Mouse (Mus musculus): ENCODE measurements at regions not wholly inside any gene's neighbourhood (a gene's known extent, or its start where the extent isn't known, plus 50 kb on each side); places are given as distances from the start of the nearest gene placed in this dataset.

DNA sequence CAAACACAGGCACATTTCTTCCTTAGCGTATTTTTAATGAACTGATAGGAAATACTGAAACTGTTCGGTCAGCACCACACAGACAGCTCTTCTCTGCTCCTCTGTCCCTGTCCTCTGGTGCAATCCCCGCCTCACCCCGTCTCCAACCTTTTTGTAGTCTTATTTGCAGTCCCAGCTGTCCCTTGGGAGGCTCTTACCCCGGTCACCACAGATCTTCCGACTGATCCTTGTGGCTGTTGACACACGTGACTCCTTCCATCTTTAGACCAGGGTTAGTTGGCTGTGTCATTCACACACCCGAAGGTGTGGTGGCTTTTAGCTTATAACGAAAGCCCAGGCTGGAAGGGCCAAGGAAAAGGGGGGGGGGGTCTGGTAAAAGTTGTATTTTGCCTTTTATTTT is 56.4 kb downstream of the Cyp26a1 start:
- no peaks in the 10 kb centered on the region for H3K36me3 ChIP-seq (ENCODE audit: control insufficient read depth, insufficient read depth, low read length)
- 81% methylated on average over 9 of the region's 9 CpGs for WGBS
- ATAC-seq (replicated peaks; ENCODE audit: low FRiP score) (no peak), DNase-seq (ENCODE audit: low spot score) (no peak)
- no peaks in the 10 kb centered on the region for H3K9me3 ChIP-seq (ENCODE audit: control insufficient read depth, low read length)
- H3K9ac ChIP-seq (ENCODE audit: low read depth, low read length) = no peak overlapping the region
- H3K4me1 ChIP-seq (replicated peaks; ENCODE audit: control insufficient read depth, insufficient read depth, low read length) = no peaks in the 10 kb centered on the region
- no peak overlapping the region for H3K27ac ChIP-seq (ENCODE audit: low read depth, low read length)
- no peaks in the 10 kb centered on the region for H3K27me3 ChIP-seq (replicated peaks; ENCODE audit: control insufficient read depth, insufficient read depth, low read length)
- no peak overlapping the region for H3K4me2 ChIP-seq
- H3K4me3 ChIP-seq (ENCODE audit: low read depth, low read length) = no peak overlapping the region

DNA sequence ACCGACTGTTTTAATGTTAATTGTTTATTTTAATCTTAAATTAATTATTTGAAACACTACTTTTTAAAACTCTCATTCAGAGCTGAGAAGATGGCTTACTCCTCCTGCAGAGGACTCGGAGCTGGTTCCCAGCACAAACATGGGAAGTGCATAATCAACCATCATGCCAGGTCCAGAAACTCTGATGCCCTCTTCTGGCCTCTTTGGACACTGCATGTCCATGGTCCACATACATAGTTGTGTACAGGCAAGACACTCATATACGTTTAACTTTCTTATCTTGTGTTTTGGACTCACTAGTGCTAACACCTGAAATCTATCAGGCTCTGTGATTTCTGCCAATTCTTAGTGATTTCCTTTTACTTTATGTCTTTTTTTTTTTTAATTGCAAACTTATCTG is 57.8 kb downstream of the Cyp26a1 start:
- Histone ChIP-seq H3K27me3 (replicated peaks; ENCODE audit: control insufficient read depth, insufficient read depth, low read length) (no peaks in the 10 kb centered on the region), H3K4me2 (no peak overlapping the region), H3K4me3 (ENCODE audit: low read depth, low read length) (no peak overlapping the region), H3K4me1 (replicated peaks; ENCODE audit: control insufficient read depth, insufficient read depth, low read length) (no peaks in the 10 kb centered on the region), H3K27ac (ENCODE audit: low read depth, low read length) (no peak overlapping the region), H3K9me3 (ENCODE audit: control insufficient read depth, low read length) (no peaks in the 10 kb centered on the region), H3K36me3 (ENCODE audit: control insufficient read depth, insufficient read depth, low read length) (no peaks in the 10 kb centered on the region), H3K9ac (ENCODE audit: low read depth, low read length) (no peak overlapping the region)
- 72% methylated on average over 3 of the region's 3 CpGs for WGBS
- DNase-seq (ENCODE audit: low spot score) (no peak), ATAC-seq (replicated peaks; ENCODE audit: low FRiP score) (no peak)

DNA sequence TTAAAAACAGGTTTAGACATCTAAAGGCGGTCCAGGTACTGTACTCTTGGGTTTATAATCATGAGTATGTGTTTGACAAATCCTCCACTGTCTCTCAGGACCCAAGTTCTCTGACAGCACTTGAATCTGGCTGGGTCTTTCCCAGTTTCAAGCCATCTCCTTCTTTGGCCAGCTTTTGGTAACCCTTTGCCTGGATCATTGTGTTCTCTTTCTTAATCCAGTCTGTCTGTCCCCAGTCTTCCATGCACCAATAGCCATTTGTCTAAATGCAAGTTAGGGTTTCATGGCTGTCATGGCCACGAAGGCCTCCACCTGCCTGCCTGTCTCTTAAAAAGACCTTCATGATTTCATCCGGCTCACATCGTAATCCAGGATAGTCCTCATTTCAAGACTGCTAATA is 71.8 kb downstream of the Cyp26a1 start:
- H3K9me3 ChIP-seq (ENCODE audit: control insufficient read depth, low read length) = no peaks in the 10 kb centered on the region
- no peak for DNase-seq (ENCODE audit: low spot score)
- no peak overlapping the region for H3K4me2 ChIP-seq
- H3K27ac ChIP-seq (ENCODE audit: low read depth, low read length) = no peak overlapping the region
- H3K4me3 ChIP-seq (ENCODE audit: low read depth, low read length) = no peak overlapping the region
- H3K36me3 ChIP-seq (ENCODE audit: control insufficient read depth, insufficient read depth, low read length) = no peaks in the 10 kb centered on the region
- H3K4me1 ChIP-seq (replicated peaks; ENCODE audit: control insufficient read depth, insufficient read depth, low read length) = no peaks in the 10 kb centered on the region
- no peak overlapping the region for H3K9ac ChIP-seq (ENCODE audit: low read depth, low read length)
- no peaks in the 10 kb centered on the region for H3K27me3 ChIP-seq (replicated peaks; ENCODE audit: control insufficient read depth, insufficient read depth, low read length)
- WGBS = 84% methylated on average over 4 of the region's 4 CpGs
- no peak for ATAC-seq (replicated peaks; ENCODE audit: low FRiP score)

- Histone ChIP-seq H3K9ac (ENCODE audit: low read depth, low read length) (no peak overlapping the region), H3K4me3 (ENCODE audit: low read depth, low read length) (no peak overlapping the region), H3K4me2 (no peak overlapping the region), H3K9me3 (ENCODE audit: control insufficient read depth, low read length) (no peaks in the 10 kb centered on the region), H3K27ac (ENCODE audit: low read depth, low read length) (no peak overlapping the region), H3K4me1 (replicated peaks; ENCODE audit: control insufficient read depth, insufficient read depth, low read length) (no peaks in the 10 kb centered on the region), H3K36me3 (ENCODE audit: control insufficient read depth, insufficient read depth, low read length) (no peaks in the 10 kb centered on the region), H3K27me3 (replicated peaks; ENCODE audit: control insufficient read depth, insufficient read depth, low read length) (no peaks in the 10 kb centered on the region)
- DNase-seq (ENCODE audit: low spot score) (no peak), ATAC-seq (replicated peaks; ENCODE audit: low FRiP score) (no peak)
- WGBS = 78% methylated on average over 6 of the region's 6 CpGs
Measured at GRCm38 (mm10) chr19:37771956-37772355, 74.4 kb downstream of the Cyp26a1 start.

DNA sequence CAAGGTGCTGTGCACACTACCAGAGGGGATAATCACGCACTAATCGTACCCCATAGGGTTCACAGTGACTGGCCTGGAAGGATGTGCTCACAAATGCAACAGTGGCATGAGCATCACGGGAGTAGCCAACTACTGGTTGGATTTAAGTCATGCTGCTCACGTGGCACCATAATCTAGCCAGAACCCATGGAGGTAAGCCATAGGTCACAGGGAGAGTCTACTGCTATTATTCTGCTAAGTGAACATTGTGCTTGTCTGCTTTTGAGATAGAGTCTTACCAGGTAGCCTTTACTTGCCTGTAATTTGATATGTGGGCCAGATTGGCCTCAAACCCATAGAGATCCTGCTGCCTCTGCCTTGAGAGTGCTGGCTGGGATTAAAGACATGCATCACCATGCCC is 77.0 kb downstream of the Cyp26a1 start:
- Histone ChIP-seq H3K4me3 (ENCODE audit: low read depth, low read length) (no peak overlapping the region), H3K4me1 (replicated peaks; ENCODE audit: control insufficient read depth, insufficient read depth, low read length) (no peaks in the 10 kb centered on the region), H3K4me2 (no peak overlapping the region), H3K27ac (ENCODE audit: low read depth, low read length) (no peak overlapping the region), H3K9me3 (ENCODE audit: control insufficient read depth, low read length) (no peaks in the 10 kb centered on the region), H3K27me3 (replicated peaks; ENCODE audit: control insufficient read depth, insufficient read depth, low read length) (no peaks in the 10 kb centered on the region), H3K36me3 (ENCODE audit: control insufficient read depth, insufficient read depth, low read length) (no peaks in the 10 kb centered on the region), H3K9ac (ENCODE audit: low read depth, low read length) (no peak overlapping the region)
- DNase-seq (ENCODE audit: low spot score) = no peak
- no peak for ATAC-seq (replicated peaks; ENCODE audit: low FRiP score)
- 85% methylated on average over 4 of the region's 4 CpGs for WGBS

DNA sequence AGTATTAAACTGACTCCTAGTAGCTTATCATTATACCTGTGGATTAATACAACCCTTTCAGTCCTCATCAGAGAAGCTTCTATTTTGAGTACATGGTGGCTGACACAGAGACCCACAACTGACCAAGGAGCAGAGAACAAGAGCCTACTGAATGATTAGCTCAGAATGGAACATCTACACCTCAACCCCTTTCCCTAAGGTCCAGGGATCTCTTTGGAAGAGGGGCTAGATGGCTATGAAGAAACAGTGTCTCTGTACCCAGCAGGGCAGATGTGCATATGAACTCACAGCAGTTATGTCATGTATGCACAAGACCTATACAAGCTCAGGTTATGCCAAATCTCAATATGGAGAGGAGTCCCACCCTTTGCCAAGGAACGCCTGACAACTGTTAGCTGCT is 77.4 kb downstream of the Cyp26a1 start:
- no peaks in the 10 kb centered on the region for H3K9me3 ChIP-seq (ENCODE audit: control insufficient read depth, low read length)
- H3K4me3 ChIP-seq (ENCODE audit: low read depth, low read length) = no peak overlapping the region
- no peak overlapping the region for H3K9ac ChIP-seq (ENCODE audit: low read depth, low read length)
- ATAC-seq (replicated peaks; ENCODE audit: low FRiP score) = no peak
- no peak overlapping the region for H3K4me2 ChIP-seq
- no peak overlapping the region for H3K27ac ChIP-seq (ENCODE audit: low read depth, low read length)
- no peak for DNase-seq (ENCODE audit: low spot score)
- 89% methylated on average over 1 of the region's 1 CpGs for WGBS
- H3K27me3 ChIP-seq (replicated peaks; ENCODE audit: control insufficient read depth, insufficient read depth, low read length) = no peaks in the 10 kb centered on the region
- no peaks in the 10 kb centered on the region for H3K4me1 ChIP-seq (replicated peaks; ENCODE audit: control insufficient read depth, insufficient read depth, low read length)
- H3K36me3 ChIP-seq (ENCODE audit: control insufficient read depth, insufficient read depth, low read length) = no peaks in the 10 kb centered on the region

GRCm38 (mm10) chr19:37777961-37778360 is 80.4 kb downstream of the Cyp26a1 start:
- Histone ChIP-seq H3K27ac (ENCODE audit: low read depth, low read length) (no peak overlapping the region), H3K9me3 (ENCODE audit: control insufficient read depth, low read length) (no peaks in the 10 kb centered on the region), H3K4me3 (ENCODE audit: low read depth, low read length) (no peak overlapping the region), H3K4me1 (replicated peaks; ENCODE audit: control insufficient read depth, insufficient read depth, low read length) (no peaks in the 10 kb centered on the region), H3K36me3 (ENCODE audit: control insufficient read depth, insufficient read depth, low read length) (no peaks in the 10 kb centered on the region), H3K27me3 (replicated peaks; ENCODE audit: control insufficient read depth, insufficient read depth, low read length) (no peaks in the 10 kb centered on the region), H3K4me2 (no peak overlapping the region), H3K9ac (ENCODE audit: low read depth, low read length) (no peak overlapping the region)
- 71% methylated on average over 6 of the region's 6 CpGs for WGBS
- DNase-seq (ENCODE audit: low spot score) (no peak), ATAC-seq (replicated peaks; ENCODE audit: low FRiP score) (no peak)

DNA sequence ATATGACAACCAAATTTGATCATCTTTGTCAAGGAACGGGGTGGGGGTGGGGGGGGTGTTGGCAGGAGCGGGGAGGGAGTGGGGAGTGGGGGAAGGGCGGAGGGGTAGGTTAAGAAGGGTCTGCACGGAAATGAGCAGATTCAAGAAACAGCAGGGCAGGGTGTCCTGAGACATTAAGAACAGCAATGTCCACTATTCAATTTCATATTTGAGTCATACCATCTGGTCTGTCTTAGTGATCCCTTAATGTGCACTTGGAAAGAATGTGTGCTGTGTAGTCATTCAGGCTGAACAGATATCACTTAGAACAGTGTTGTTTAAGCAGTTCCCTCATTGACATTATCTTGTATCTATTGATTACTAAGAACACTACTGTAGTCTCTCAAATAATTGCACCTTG is 81.0 kb downstream of the Cyp26a1 start:
- no peaks in the 10 kb centered on the region for H3K27me3 ChIP-seq (replicated peaks; ENCODE audit: control insufficient read depth, insufficient read depth, low read length)
- no peak overlapping the region for H3K4me3 ChIP-seq (ENCODE audit: low read depth, low read length)
- WGBS = 81% methylated on average over 4 of the region's 4 CpGs
- no peaks in the 10 kb centered on the region for H3K4me1 ChIP-seq (replicated peaks; ENCODE audit: control insufficient read depth, insufficient read depth, low read length)
- H3K27ac ChIP-seq (ENCODE audit: low read depth, low read length) = no peak overlapping the region
- DNase-seq (ENCODE audit: low spot score) (no peak), ATAC-seq (replicated peaks; ENCODE audit: low FRiP score) (no peak)
- H3K36me3 ChIP-seq (ENCODE audit: control insufficient read depth, insufficient read depth, low read length) = no peaks in the 10 kb centered on the region
- no peak overlapping the region for H3K9ac ChIP-seq (ENCODE audit: low read depth, low read length)
- no peak overlapping the region for H3K4me2 ChIP-seq
- no peaks in the 10 kb centered on the region for H3K9me3 ChIP-seq (ENCODE audit: control insufficient read depth, low read length)

- H3K36me3 ChIP-seq (ENCODE audit: control insufficient read depth, insufficient read depth, low read length) = no peaks in the 10 kb centered on the region
- no peak overlapping the region for H3K9ac ChIP-seq (ENCODE audit: low read depth, low read length)
- H3K9me3 ChIP-seq (ENCODE audit: control insufficient read depth, low read length) = no peaks in the 10 kb centered on the region
- no peak overlapping the region for H3K4me3 ChIP-seq (ENCODE audit: low read depth, low read length)
- no peaks in the 10 kb centered on the region for H3K27me3 ChIP-seq (replicated peaks; ENCODE audit: control insufficient read depth, insufficient read depth, low read length)
- 89% methylated on average over 3 of the region's 3 CpGs for WGBS
- H3K4me2 ChIP-seq = no peak overlapping the region
- DNase-seq (ENCODE audit: low spot score) = no peak
- no peak for ATAC-seq (replicated peaks; ENCODE audit: low FRiP score)
- no peaks in the 10 kb centered on the region for H3K4me1 ChIP-seq (replicated peaks; ENCODE audit: control insufficient read depth, insufficient read depth, low read length)
- H3K27ac ChIP-seq (ENCODE audit: low read depth, low read length) = no peak overlapping the region
Measured at GRCm38 (mm10) chr19:37788540-37788939, 90.9 kb downstream of the Cyp26a1 start.
